Mouse (Mus musculus) thymus, postnatal 0 days (tissue): Measurements from ENCODE around the gene Srebf2. TPM values are rescaled to one million over a fixed set of nuclear protein-coding genes. Genes with fewer than 3 reads are reported as not detected.

ENCODE experiments used
- microRNA counts: library from miRNA; unstranded; fragments of <30 nt; microRNA quantifications from one replicate; lab custom pipeline; 2015
- microRNA-seq: library from miRNA; unstranded; fragments of <30 nt; microRNA quantifications from one replicate; pipeline ENCODE4, GENCODE M21; 2016; ENCODE audit warnings: borderline number of aligned reads
- polyA plus RNA-seq: library from polyadenylated mRNA; unstranded; fragments of >200 nt; fragmentation: Nextera tagmentation; extraction: Ambion mirVana; gene quantifications from 2 replicates; pipeline ENCODE4 v1.2.1, GENCODE M21; 2015

The Srebf2 gene
- polyA plus RNA-seq, 1 experiment from 2014 or later = 161 TPM

MicroRNAs encoded within 50 kb of the gene (microRNA counts, 519-probe panel; counts per million panel counts)
- 3,380 counts per million, percentile 75 among the panel's probes with 10 or more counts for microRNA mmu-miR-33 (lab: Ali Mortazavi, UCI)

Small RNAs within 50 kb of the gene (microRNA-seq; reads per million reads assigned to microRNA genes)
- gene Mir33 = 254 reads per million, percentile 57 among the genes with 10 or more reads in this experiment

Other genes starting within 250 kb of the Srebf2 start
- 81.8 and 84.1 TPM in 2 replicates for gene Polr3h, start 220.9 kb upstream of the Srebf2 start, polyA plus RNA-seq
- 0.62 and 0.88 TPM in 2 replicates for gene Csdc2, start 210.4 kb upstream of the Srebf2 start, polyA plus RNA-seq
- 45.1 and 50.5 TPM in 2 replicates for gene Pmm1, start 186.3 kb upstream of the Srebf2 start, polyA plus RNA-seq
- gene 1700029P11Rik, start 166.6 kb upstream of the Srebf2 start, polyA plus RNA-seq = not detected in 2 replicates
- gene Xrcc6, start 159.3 kb upstream of the Srebf2 start, polyA plus RNA-seq = 441 and 472 TPM in 2 replicates
- gene Desi1, start 113.3 kb upstream of the Srebf2 start, polyA plus RNA-seq = 160 and 169 TPM in 2 replicates
- gene Snu13, start 99.6 kb upstream of the Srebf2 start, polyA plus RNA-seq = 387 and 431 TPM in 2 replicates
- gene 4930407I10Rik, start 88.0 kb upstream of the Srebf2 start, polyA plus RNA-seq = 0.04 TPM in 1 of 2 replicates, not detected in the other
- gene Mei1, start 77.2 kb upstream of the Srebf2 start, polyA plus RNA-seq = 0.04 TPM in 1 of 2 replicates, not detected in the other
- gene Ccdc134, start 19.3 kb upstream of the Srebf2 start, polyA plus RNA-seq = 34.1 and 34.4 TPM in 2 replicates
- gene Shisa8, start 65.6 kb downstream of the Srebf2 start, polyA plus RNA-seq = 0.15 and 0.26 TPM in 2 replicates
- gene Tnfrsf13c, start 77.2 kb downstream of the Srebf2 start, polyA plus RNA-seq = 0.22 and 0.49 TPM in 2 replicates
- gene Cenpm, start 97.6 kb downstream of the Srebf2 start, polyA plus RNA-seq = 59.3 and 61.5 TPM in 2 replicates
- gene 1500009C09Rik, start 105.2 kb downstream of the Srebf2 start, polyA plus RNA-seq = not detected in 2 replicates
- 0.90 and 1.1 TPM in 2 replicates for gene Sept3, start 127.7 kb downstream of the Srebf2 start, polyA plus RNA-seq
- gene Wbp2nl, start 151.8 kb downstream of the Srebf2 start, polyA plus RNA-seq = 0.22 TPM in 1 of 2 replicates, not detected in the other
- gene Naga, start 191.7 kb downstream of the Srebf2 start, polyA plus RNA-seq = 35.9 and 38.4 TPM in 2 replicates
- 12.5 and 14.2 TPM in 2 replicates for gene Pheta2, start 191.8 kb downstream of the Srebf2 start, polyA plus RNA-seq
- 317 and 322 TPM in 2 replicates for gene Smdt1, start 191.8 kb downstream of the Srebf2 start, polyA plus RNA-seq
- gene Ndufa6, start 207.1 kb downstream of the Srebf2 start, polyA plus RNA-seq = 488 and 492 TPM in 2 replicates
- gene Cyp2d22, start 233.1 kb downstream of the Srebf2 start, polyA plus RNA-seq = 1.8 and 2.7 TPM in 2 replicates
- gene Cyp2d11, start 246.8 kb downstream of the Srebf2 start, polyA plus RNA-seq = not detected in 2 replicates